Mouse (Mus musculus) midbrain, embryonic 13.5 days (tissue): ENCODE measurements at regions not wholly inside any gene's neighbourhood (a gene's known extent, or its start where the extent isn't known, plus 50 kb on each side); places are given as distances from the start of the nearest gene placed in this dataset.

Experiments
- ATAC-seq: fragments of 200-750 bp; cut with Nextera tagmentation; 2 replicates; pipeline ENCODE4 v1.8.0; 2017; ENCODE audit warnings: mild to moderate bottlenecking, moderate TSS enrichment, moderate library complexity
- H3K27ac ChIP-seq: fragments of 300-500 bp; sonication (generic); 2 replicates; pipeline ENCODE4 v1.5.1; 2015; ENCODE audit warnings: inconsistent platforms, mild to moderate bottlenecking, moderate library complexity
- H3K27me3 ChIP-seq: fragments of 300-500 bp; sonication (generic); 2 replicates; pipeline ENCODE4 v1.6.1; 2015; ENCODE audit warnings: mild to moderate bottlenecking, inconsistent platforms
- H3K36me3 ChIP-seq: fragments of 300-500 bp; sonication (generic); 2 replicates; pipeline ENCODE4 v1.6.1; 2015; ENCODE audit warnings: mild to moderate bottlenecking, inconsistent platforms
- H3K4me1 ChIP-seq: fragments of 300-500 bp; sonication (generic); replicated peaks from 2 replicates; pipeline ENCODE4 v1.6.1; 2015; ENCODE audit warnings: inconsistent platforms
- H3K4me2 ChIP-seq: fragments of 300-500 bp; sonication (generic); replicated peaks from 2 replicates; pipeline ENCODE4 v1.6.1; 2015; ENCODE audit warnings: moderate library complexity, mild to moderate bottlenecking, inconsistent platforms
- H3K4me3 ChIP-seq: fragments of 300-500 bp; sonication (generic); replicated peaks from 2 replicates; pipeline ENCODE4 v1.5.1; 2015; ENCODE audit warnings: mild to moderate bottlenecking, inconsistent platforms
- H3K9ac ChIP-seq: fragments of 300-500 bp; sonication (generic); replicated peaks from 2 replicates; pipeline ENCODE4 v1.6.1; 2015; ENCODE audit warnings: mild to moderate bottlenecking, inconsistent platforms
- H3K9me3 ChIP-seq: fragments of 300-500 bp; sonication (generic); 2 replicates; pipeline ENCODE4 v1.6.1; 2016; ENCODE audit warnings: mild to moderate bottlenecking, inconsistent platforms
- WGBS: fragments of 180-500 bp; shearing (Covaris S2); methylation state at CpG from one replicate; pipeline ENCODE4 v1.1.7; 2015; 5-methylcytosine and 5-hydroxymethylcytosine counted together

DNA sequence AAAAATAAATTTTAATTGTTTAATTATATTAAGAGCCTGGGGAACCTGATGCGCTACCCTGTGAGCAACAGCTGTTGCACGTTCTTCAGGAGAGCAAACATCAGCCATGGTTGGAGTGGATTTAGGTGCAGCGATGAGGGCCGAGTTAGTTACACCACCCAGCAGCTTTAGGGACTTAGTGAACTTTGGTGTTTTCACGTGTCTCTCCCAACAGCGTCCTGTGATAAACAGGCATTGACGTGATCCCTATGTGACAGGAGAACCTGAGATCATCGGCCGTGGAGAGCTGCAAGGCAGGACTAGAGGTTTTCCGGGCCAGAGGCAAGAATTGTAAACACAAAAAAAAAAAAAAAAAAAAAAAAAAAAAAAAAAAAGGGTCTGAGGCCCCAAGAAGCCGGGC, 52.1 kb upstream of the Foxq1 start:
- Histone ChIP-seq H3K27me3 (no peaks in the 10 kb centered on the region), H3K4me1 (no peaks in the 10 kb centered on the region), H3K4me3 (no peak overlapping the region), H3K27ac (no peak overlapping the region), H3K9ac (no peak overlapping the region), H3K36me3 (no peaks in the 10 kb centered on the region), H3K9me3 (no peaks in the 10 kb centered on the region), H3K4me2 (no peak overlapping the region)
- no peak for ATAC-seq
- 92% methylated on average over 11 of the region's 11 CpGs for WGBS

DNA sequence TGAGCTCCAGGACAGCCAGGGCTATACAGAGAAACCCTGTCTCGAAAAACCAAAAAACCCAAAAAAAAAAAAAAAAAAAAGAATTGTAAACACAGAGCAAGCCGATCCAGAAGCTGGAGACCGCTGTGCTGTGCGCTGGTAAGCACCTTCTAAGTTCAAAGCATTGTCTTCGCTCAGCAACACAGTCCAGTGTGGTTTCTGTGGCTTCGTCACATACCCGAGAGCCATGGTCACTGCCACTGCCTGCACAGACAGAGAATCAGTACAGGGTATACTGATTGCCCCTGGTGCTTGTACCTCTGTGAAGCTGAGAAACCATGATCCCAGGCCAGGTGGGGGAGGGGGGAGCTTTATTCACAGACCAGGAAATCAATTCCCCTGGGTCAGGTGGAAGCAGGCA, 51.6 kb upstream of the Foxq1 start:
- Histone ChIP-seq H3K4me3 (no peak overlapping the region), H3K27ac (no peak overlapping the region), H3K9ac (no peak overlapping the region), H3K36me3 (no peaks in the 10 kb centered on the region), H3K9me3 (no peaks in the 10 kb centered on the region), H3K27me3 (no peaks in the 10 kb centered on the region), H3K4me2 (no peak overlapping the region), H3K4me1 (no peaks in the 10 kb centered on the region)
- no peak for ATAC-seq
- 84% methylated on average over 6 of the region's 7 CpGs for WGBS

DNA sequence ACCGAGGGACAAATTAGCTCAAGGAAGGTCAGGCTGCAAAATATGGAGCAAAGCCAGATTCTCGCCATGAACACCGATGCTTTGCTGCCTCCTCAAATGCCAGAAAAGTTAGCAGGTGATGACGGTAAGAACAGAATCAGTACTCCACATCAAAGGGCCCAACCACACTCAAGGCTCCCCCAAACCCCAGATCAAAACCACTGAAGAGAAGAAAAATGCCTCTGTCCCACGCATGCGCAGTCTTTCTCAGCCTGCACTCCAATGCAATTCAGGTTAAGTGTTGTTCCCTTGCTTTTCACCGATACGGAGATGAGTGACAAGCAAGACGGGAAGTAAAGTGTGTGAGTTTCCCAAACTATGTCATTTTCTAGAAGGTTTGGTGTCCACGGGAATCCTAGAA, 50.5 kb upstream of the Foxq1 start:
- H3K4me2 ChIP-seq: no peak overlapping the region
- no peaks in the 10 kb centered on the region for H3K27me3 ChIP-seq
- 93% methylated on average over 10 of the region's 10 CpGs for WGBS
- no peak for ATAC-seq
- H3K4me1 ChIP-seq: no peaks in the 10 kb centered on the region
- H3K4me3 ChIP-seq: no peak overlapping the region
- H3K27ac ChIP-seq: no peak overlapping the region
- no peaks in the 10 kb centered on the region for H3K9me3 ChIP-seq
- H3K36me3 ChIP-seq: no peaks in the 10 kb centered on the region
- H3K9ac ChIP-seq: no peak overlapping the region
